Mouse (Mus musculus) thymus, postnatal 14 days (tissue): ENCODE data around the gene Kcnq1.

Source experiments
- DNase-seq: peaks from one replicate; pipeline ENCODE4 v3.0.0; 2021

Kcnq1 gene

DNA sequence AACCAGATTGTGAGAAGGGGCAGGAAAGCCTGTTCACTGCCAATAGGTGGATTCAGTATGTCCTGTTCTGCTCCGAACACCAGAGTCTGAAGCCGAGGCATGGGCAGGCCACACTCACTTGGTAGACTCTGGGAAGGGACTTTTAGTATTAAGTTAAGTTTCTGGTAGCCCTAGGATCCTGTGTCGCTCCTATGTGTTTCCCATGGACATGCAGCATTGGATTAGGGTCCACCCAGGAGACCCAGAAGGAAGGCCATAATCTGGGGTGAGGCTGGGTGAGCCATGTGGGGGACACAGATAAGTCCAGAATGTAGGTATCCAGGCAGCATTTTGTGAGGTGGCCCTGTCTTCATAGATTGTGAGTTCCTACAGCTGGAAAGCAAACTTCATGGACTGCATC lies 81.0 kb downstream of the Kcnq1 start:
- no peak for DNase-seq

DNA sequence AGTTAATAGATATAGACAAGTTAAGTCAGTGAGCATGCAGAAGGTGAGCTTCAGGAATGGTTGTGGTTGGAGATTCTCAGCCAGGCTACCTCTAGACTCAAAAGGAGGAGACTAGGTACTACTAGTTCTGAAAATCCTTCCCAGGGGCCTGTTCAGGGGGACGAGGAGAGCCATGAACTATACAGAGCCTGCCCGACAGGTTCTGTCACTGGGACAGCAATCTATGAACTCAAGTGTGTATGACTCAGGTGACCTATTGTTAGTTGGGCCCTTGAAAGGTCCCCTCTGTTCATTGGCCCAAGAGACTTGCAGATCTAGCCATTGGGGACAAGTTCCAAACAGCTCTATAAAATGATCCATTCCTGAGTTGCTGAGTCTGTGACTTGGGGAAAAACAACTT lies 82.4 kb downstream of the Kcnq1 start:
- no peak for DNase-seq

- no peak for DNase-seq
Observed at GRCm38 (mm10) chr7:143189965-143190722, 84.0 kb downstream of the Kcnq1 start.

- no peak for DNase-seq
Observed at GRCm38 (mm10) chr7:143190911-143191310, 84.7 kb downstream of the Kcnq1 start.

GRCm38 (mm10) chr7:143192392-143192791 lies 86.2 kb downstream of the Kcnq1 start:
- no peak for DNase-seq

DNA sequence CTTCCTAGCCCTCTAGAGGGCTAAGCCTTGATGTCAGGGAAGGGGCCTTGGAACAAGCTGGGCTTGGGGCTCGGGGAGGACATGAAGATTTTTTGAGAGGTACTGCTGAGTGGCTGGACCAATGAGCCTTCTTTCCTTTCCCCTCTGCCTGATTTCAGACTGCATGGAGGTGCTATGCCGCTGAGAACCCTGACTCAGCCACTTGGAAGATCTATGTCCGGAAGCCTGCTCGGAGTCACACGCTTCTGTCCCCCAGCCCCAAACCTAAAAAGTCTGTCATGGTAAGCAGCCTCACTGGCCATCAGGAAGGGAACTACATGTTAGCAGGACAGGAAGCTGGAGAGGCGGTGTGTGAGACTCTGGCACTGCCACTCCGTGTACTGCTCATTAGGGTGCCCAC lies 87.9 kb downstream of the Kcnq1 start:
- no peak for DNase-seq

GRCm38 (mm10) chr7:143197951-143198440 lies 91.8 kb downstream of the Kcnq1 start:
- DNase-seq: no peak

GRCm38 (mm10) chr7:143198443-143198842 lies 92.3 kb downstream of the Kcnq1 start:
- DNase-seq: no peak

DNA sequence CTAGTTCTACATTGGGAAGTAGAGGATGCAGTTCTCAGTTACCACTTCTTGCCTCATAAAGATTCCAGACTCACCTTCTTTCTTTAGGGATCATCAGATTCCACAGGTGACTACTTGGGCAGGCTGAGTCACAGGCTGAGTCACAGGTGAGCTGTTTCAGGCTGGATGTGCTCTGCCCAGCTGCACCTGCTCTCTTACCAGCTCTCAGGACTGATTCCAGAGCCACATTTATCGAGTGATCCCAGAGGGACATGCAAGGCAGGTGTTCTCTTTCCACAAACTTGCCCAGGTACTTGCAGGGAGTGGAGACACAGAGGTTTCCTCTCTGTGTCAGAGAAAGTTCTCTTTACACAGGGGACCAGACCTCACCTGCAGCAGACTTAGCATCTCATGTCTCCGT lies 95.1 kb downstream of the Kcnq1 start:
- DNase-seq: no peak

DNA sequence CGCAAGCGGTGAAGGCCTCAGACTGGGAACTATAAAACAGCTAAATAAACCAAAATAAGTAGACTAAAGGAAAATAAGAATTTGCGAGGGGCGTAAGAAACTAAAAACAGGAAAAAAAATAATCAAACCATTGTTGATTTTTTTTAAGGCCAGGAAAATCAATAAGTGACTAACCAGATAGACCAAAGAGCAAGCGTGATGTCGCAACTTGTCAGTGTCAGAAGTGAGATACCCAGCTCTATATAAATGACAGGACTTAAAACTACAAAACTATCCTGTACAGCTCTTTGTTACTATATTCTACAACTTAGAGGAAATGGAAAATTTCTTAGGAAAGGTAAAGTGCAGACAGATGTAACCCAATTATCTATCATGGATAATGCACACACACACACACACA lies 97.7 kb downstream of the Kcnq1 start:
- no peak for DNase-seq

DNA sequence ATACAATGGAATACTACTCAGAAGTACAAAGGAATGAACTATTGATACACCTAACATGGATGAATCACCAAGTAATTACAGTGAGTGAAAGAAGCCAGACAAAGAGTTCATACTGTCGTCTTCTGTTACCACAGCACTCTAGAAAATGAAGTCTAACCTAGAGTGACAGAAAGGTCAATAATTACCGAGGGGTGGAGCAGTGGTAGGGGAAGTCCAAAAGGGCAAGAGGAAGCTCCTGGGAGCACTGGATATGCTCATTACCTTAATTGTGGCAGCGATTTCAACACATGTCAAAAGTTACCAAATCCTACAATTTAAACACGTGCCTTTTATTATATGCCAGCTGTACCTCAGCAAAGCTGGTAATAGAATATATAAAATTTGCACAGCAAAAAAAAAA lies 100.9 kb downstream of the Kcnq1 start:
- DNase-seq: no peak

- no peak for DNase-seq
Observed at GRCm38 (mm10) chr7:143210796-143211195, 104.6 kb downstream of the Kcnq1 start.

DNA sequence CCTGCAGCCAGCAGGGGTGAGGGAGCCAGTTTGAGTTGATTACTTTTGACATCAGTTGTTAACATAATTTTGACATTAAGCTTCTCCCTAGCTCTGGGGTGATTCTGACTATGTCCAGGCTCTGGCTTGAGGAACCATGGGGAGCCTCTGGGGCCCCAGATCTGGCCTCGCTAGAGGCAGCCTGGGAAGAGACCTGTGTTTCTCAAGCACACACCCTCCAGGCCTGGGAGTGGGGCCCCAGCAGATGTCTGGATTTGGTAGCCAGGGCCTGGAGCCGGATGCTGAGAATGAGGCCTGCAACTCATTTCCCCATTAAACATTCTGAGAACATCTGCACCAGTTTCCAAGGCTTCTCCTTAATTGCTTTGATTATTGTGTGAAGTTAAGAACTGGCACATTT lies 145.0 kb downstream of the Kcnq1 start:
- no peak for DNase-seq

- no peak for DNase-seq
Observed at GRCm38 (mm10) chr7:143253126-143253871, 147.1 kb downstream of the Kcnq1 start.

DNA sequence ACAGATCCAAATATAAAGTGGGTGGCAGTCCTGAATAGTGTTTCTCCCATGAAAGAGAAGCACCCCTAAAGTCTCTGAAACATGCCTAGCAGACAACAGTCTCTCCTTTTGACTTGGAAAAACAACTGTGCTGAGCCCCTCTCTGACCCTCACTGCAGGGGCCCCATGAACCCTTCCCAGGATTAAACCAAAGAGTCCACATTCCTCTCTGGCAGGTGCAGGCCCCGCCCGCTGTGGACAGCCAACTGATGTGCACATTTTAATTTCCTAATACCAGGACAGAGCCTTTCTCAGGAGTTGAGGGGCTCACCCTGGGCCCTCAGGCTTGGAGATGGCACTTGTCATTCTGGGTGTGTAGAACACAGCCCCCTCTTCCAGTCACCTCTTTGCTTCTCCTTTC lies 148.7 kb downstream of the Kcnq1 start:
- no peak for DNase-seq

DNA sequence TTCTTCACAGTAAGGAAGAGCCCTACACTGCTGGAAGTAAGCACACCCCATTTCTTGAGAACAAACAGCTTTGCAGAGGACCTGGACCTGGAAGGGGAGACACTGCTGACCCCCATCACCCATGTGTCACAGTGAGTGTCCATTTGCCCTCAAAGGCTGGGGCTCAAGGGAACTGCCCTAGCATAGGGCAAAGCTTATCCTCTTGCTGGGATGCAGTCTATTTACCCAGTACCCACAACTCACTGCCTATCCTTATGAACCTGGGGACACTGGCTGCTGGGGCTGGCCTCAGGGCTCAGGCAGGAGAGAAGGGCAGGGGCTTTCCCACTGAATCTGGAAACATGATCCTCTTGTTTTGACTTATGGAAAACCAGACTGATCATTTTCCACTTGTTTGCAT lies 155.1 kb downstream of the Kcnq1 start:
- no peak for DNase-seq

- no peak for DNase-seq
Observed at GRCm38 (mm10) chr7:143263557-143263956, 157.4 kb downstream of the Kcnq1 start.

DNA sequence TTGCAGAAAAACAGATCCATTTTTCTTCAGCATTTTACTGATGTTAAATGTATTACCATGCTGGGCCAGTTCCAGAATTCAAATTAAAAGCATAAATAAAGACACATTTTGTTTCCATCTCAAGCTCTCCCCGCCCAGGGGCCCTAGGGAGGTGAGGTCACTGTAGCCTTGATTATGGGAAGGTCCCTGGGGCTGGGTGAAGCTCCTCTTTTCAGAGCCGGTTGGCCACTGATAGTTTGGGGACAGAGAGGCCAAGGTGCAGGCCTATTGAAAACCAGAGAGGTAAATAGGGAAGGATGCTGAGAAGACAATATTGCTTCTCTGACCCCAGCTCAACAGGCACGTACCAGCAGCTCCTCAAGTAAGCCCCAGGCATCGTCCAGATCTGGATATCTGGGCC lies 157.8 kb downstream of the Kcnq1 start:
- no peak for DNase-seq

DNA sequence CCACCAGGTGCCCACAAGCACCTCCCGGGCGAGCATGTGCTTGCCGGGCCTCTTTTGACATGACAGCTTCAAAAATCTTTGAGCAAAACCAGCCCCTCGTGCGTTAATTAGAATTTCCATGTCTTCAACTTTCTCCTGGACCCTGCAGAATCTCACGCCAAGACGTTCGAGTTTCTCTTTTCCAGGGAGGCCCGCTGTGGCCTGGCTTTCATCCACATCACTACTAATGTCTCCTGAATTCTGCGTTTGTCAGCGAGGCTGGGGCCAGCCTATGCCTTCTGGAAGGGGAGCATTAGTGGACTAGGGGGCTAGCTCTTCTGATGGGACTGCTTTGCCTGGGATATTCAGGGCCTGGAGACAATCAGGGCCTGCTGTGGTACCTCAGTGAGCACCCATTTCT lies 159.2 kb downstream of the Kcnq1 start:
- DNase-seq: no peak

DNA sequence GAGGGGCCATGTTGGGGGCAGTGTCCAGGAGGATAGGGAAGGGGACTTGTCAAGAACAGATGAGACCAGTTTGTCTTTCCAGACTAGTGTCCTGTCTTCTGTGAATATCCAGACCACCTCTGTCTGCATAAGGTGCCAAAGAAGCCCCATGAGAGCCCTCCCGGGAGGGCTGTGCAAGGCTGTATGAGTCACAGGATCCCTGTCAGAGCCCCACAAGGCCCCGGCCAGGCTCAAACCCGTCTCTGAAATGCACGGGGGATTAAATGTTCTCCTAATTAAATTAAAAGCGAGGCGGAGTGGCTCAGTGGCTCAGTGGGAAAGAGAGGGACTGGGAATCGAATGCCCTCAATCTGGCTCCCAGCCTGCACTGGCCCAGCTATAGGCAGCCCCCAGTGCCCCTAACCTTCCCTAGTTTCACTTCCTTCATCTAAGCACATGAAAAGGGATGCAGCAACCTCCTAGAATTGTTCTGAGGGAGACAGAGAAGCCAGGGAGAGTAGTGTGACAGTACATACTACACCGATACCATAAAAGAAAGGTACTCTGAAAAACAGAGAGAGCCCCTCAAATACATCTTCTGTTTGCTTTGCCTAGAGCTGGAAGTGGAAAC lies 159.8 kb downstream of the Kcnq1 start:
- no peak for DNase-seq

GRCm38 (mm10) chr7:143273747-143274146 lies 167.6 kb downstream of the Kcnq1 start:
- no peak for DNase-seq

GRCm38 (mm10) chr7:143275030-143275429 lies 168.9 kb downstream of the Kcnq1 start:
- DNase-seq: no peak

- DNase-seq: no peak
Observed at GRCm38 (mm10) chr7:143283625-143284024, 177.5 kb downstream of the Kcnq1 start.

GRCm38 (mm10) chr7:143284866-143285265 lies 178.7 kb downstream of the Kcnq1 start:
- peak; percentile 51 for DNase-seq
